ENCODE assay signal across 23 mouse cellular contexts in genomic region chr5:73604542-73604941, GRCm38 (mm10). TPM values are rescaled to one million over a fixed set of nuclear protein-coding genes. Genes with fewer than 3 reads are reported as not detected.
DNase-seq lines count a peak whose midpoint lies in the region; ATAC-seq lines count a peak whose summit lies in the region.
"Had no signal": no experiment of that assay in that cellular context is flagged by ENCODE, and none has a peak within 500 bp of the region (broad histone marks: within the 10 kb centered on the region; RNA-seq: fewer than 3 reads in every experiment).

No protein-coding gene starts in this region.

- peak; percentile 69 for ATAC-seq in frontal cortex, adult (ENCODE audit: low TSS enrichment)
- ATAC-seq: activated CD4-positive, CD25-positive, alpha-beta regulatory T cell, adult 4 months; CD4-positive, CD25-positive, alpha-beta regulatory T cell, adult 4 months; Patski had no signal

- no peak for DNase-seq in frontal cortex, postnatal 25 days (ENCODE audit: low spot score in 2 of 2)
- DNase-seq in brain, adult 2 months (ENCODE audit: low read depth, low spot score), result peak; percentile 62
- DNase-seq in adrenal gland, postnatal 36 days, result no peak
- DNase-seq: adrenal gland, adult 2 months; adrenal gland, adult 8-10 months; adrenal gland, postnatal 10 days; adrenal gland, postnatal 14 days; adrenal gland, postnatal 25 days; B cell, adult 2 months; cerebellum, adult 11 months; cerebellum, adult 11-12 months; cerebellum, adult 18-20 months; cerebellum, adult 2 months; cerebellum, adult 8-10 months had no signal

RNA-seq across cellular contexts. Expression of gene Lrrc66, which starts 27.8 kb away (rescaled TPM):
- total RNA-seq in adrenal gland, postnatal 36 days (2021), result not detected
- total RNA-seq: adrenal gland, adult 2 months; adrenal gland, adult 8-10 months; adrenal gland, postnatal 10 days; adrenal gland, postnatal 14 days; adrenal gland, postnatal 25 days; ES-E14 had no signal

RNA-seq across cellular contexts. Expression of gene Sgcb, which starts 43.0 kb away (rescaled TPM):
- total RNA-seq in adrenal gland, postnatal 36 days (2021), result 10 to 100 TPM; 23.2 to 25.7 TPM

RNA-seq across cellular contexts. Expression of gene Spata18, which starts 46.6 kb away (rescaled TPM):
- under 1 TPM in 1 of 2 experiments, not detected in 1; 0.16 TPM for total RNA-seq in adrenal gland, postnatal 36 days (2021)
- total RNA-seq: adrenal gland, adult 18-20 months; adrenal gland, adult 2 months; adrenal gland, adult 8-10 months; adrenal gland, postnatal 14 days; adrenal gland, postnatal 25 days; CH12.LX; ES-E14; G1E; MEL had no signal
